Comparison of ENCODE assay signal across 27 mouse cellular contexts in the genomic region with DNA sequence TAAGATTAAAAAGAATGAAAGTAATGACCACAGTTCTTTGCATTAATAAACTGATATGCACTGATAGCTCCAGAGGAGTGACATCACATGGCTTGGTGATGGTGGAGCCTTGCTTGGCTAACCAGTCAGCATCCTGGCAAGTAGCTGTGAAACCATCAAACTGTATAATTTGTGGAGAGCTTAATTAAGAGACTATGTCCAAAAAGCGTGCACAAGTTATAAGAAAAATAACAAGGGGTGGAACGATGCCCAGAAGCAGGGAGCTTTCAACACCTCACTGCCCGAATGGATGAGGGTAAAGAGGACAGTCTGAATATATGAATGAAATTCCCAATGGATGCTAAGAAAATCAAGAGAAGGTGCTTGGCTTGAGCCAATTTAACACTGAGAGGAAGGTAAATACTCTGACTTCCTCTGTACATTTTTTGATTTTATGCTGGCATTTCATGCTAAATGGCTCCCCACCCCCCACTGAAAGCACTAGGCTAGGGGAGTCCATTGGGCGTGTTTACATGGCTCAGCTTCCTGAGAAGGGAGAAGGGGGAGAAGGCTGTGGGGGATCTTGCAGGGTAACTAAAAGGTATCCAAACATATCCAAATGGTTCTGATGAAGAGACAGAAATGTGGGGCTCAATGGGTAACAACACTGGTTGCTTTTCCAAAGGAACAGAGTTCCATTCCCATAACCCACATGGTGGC.
DNase-seq lines count a peak whose midpoint lies in the region; ATAC-seq and TF ChIP-seq lines count a peak whose summit lies in the region.
"Had no signal": no experiment of that assay in that cellular context is flagged by ENCODE, and none has a peak within 500 bp of the region (broad histone marks: within the 10 kb centered on the region; RNA-seq: fewer than 3 reads in every experiment).

No protein-coding gene starts in this region.

- WGBS in forebrain, embryonic 13.5 days: 67% methylated on average over 4 of the region's 4 CpGs
- WGBS in forebrain, embryonic 10.5 days: 89% methylated on average over 4 of the region's 4 CpGs
- WGBS in forebrain, embryonic 16.5 days: 43% methylated on average over 4 of the region's 4 CpGs
- 34% methylated on average over 4 of the region's 4 CpGs for WGBS in forebrain, postnatal 0 days

- no peak overlapping the region for H3K4me2 ChIP-seq in forebrain, embryonic 13.5 days
- no peak overlapping the region for H3K4me2 ChIP-seq in forebrain, embryonic 16.5 days (ENCODE audit: low read length)
- H3K4me2 ChIP-seq in forebrain, postnatal 0 days (ENCODE audit: low read depth): no peak overlapping the region
- H3K4me2 ChIP-seq: embryonic facial prominence, embryonic 13.5 days; heart, embryonic 11.5 days; hindbrain, embryonic 12.5 days; hindbrain, embryonic 15.5 days; intestine, embryonic 15.5 days had no signal

- H3K4me1 ChIP-seq in forebrain, embryonic 13.5 days: no peaks in the 10 kb centered on the region
- no peaks in the 10 kb centered on the region for H3K4me1 ChIP-seq in forebrain, embryonic 10.5 days
- no peaks in the 10 kb centered on the region; the same call in 1 of the 2 replicates for H3K4me1 ChIP-seq in forebrain, embryonic 16.5 days (replicated peaks; ENCODE audit: control insufficient read depth, insufficient read depth, low read length)
- no peaks in the 10 kb centered on the region for H3K4me1 ChIP-seq in forebrain, postnatal 0 days (ENCODE audit: insufficient read depth)
- H3K4me1 ChIP-seq: embryonic facial prominence, embryonic 10.5 days; embryonic facial prominence, embryonic 13.5 days; hindbrain, embryonic 12.5 days; hindbrain, embryonic 15.5 days; intestine, embryonic 15.5 days had no signal

- TF ChIP-seq CTCF in forebrain, postnatal 0 days (IDR thresholded peaks at IDR 0.05; ENCODE audit: low read depth): no peak

- H3K9ac ChIP-seq in forebrain, embryonic 13.5 days: no peak overlapping the region
- no peak overlapping the region for H3K9ac ChIP-seq in forebrain, embryonic 16.5 days (replicated peaks; ENCODE audit: low read depth, low read length)
- no peak overlapping the region for H3K9ac ChIP-seq in forebrain, postnatal 0 days
- H3K9ac ChIP-seq: embryonic facial prominence, embryonic 13.5 days; hindbrain, embryonic 12.5 days; hindbrain, embryonic 15.5 days; intestine, embryonic 15.5 days had no signal

- H3K27ac ChIP-seq in forebrain, embryonic 13.5 days: no peak overlapping the region
- H3K27ac ChIP-seq in forebrain, embryonic 10.5 days: no peak overlapping the region
- no peak overlapping the region for H3K27ac ChIP-seq in forebrain, embryonic 16.5 days (ENCODE audit: low read length)
- no peak overlapping the region for H3K27ac ChIP-seq in forebrain, postnatal 0 days (ENCODE audit: low read depth, low read length)
- H3K27ac ChIP-seq: embryonic facial prominence, embryonic 10.5 days; embryonic facial prominence, embryonic 13.5 days; gastrocnemius, adult 2 months; hindbrain, embryonic 12.5 days; hindbrain, embryonic 15.5 days; intestine, embryonic 15.5 days had no signal

- no peaks in the 10 kb centered on the region for H3K27me3 ChIP-seq in forebrain, embryonic 13.5 days
- no peaks in the 10 kb centered on the region for H3K27me3 ChIP-seq in forebrain, embryonic 10.5 days (ENCODE audit: poor library complexity, severe bottlenecking)
- no peaks in the 10 kb centered on the region for H3K27me3 ChIP-seq in forebrain, embryonic 16.5 days (replicated peaks; ENCODE audit: control insufficient read depth, insufficient read depth, low read length)
- H3K27me3 ChIP-seq in forebrain, postnatal 0 days (ENCODE audit: insufficient read depth, low read length): no peaks in the 10 kb centered on the region
- H3K27me3 ChIP-seq: embryonic facial prominence, embryonic 13.5 days; hindbrain, embryonic 12.5 days; hindbrain, embryonic 15.5 days; intestine, embryonic 15.5 days; Patski had no signal

- ATAC-seq in forebrain, embryonic 13.5 days: peak; percentile 74
- ATAC-seq in forebrain, embryonic 16.5 days: peak; percentile 77
- ATAC-seq in forebrain, postnatal 0 days: no peak
- ATAC-seq: CD4-positive, CD25-positive, alpha-beta regulatory T cell, adult 4 months; intestine, embryonic 15.5 days; Patski had no signal

- no peaks in the 10 kb centered on the region for H3K36me3 ChIP-seq in forebrain, embryonic 13.5 days (ENCODE audit: poor library complexity, severe bottlenecking)
- no peaks in the 10 kb centered on the region for H3K36me3 ChIP-seq in forebrain, embryonic 10.5 days (replicated peaks)
- H3K36me3 ChIP-seq in forebrain, embryonic 16.5 days (ENCODE audit: control insufficient read depth, insufficient read depth): no peaks in the 10 kb centered on the region
- H3K36me3 ChIP-seq in forebrain, postnatal 0 days (ENCODE audit: insufficient read depth): no peaks in the 10 kb centered on the region
- H3K36me3 ChIP-seq: embryonic facial prominence, embryonic 10.5 days; embryonic facial prominence, embryonic 13.5 days; hindbrain, embryonic 12.5 days; hindbrain, embryonic 15.5 days; intestine, embryonic 15.5 days had no signal

- DNase-seq in forebrain, embryonic 10.5 days (ENCODE audit: extremely low spot score, low spot score): no peak
- no peak for DNase-seq in forebrain, postnatal 0 days
- DNase-seq in Muller cell, postnatal 12 days (ENCODE audit: inconsistent ontology term): peak; percentile 75
- DNase-seq in NIH3T3 (ENCODE audit: low read depth): peak; percentile 22
- DNase-seq in thymus, postnatal 0 days (ENCODE audit: low spot score): no peak
- DNase-seq: adrenal gland, postnatal 10 days; adrenal gland, postnatal 36 days; cerebellum, adult 11 months; cerebellum, adult 2 months; cerebellum, postnatal 25 days; embryo, embryonic 11 days; gastrocnemius, adult 2 months; gastrocnemius, postnatal 14 days; heart, adult 11 months; kidney, adult 11 months; kidney, adult 8-10 months had no signal

- H3K9me3 ChIP-seq in forebrain, embryonic 13.5 days (replicated peaks): no peaks in the 10 kb centered on the region
- H3K9me3 ChIP-seq in forebrain, embryonic 10.5 days: no peaks in the 10 kb centered on the region
- H3K9me3 ChIP-seq in forebrain, embryonic 16.5 days (ENCODE audit: control insufficient read depth, low read length): 0 out of 2 replicates have a peak, but pooled peaks cover 1% of the 10 kb centered on the region
- no peaks in the 10 kb centered on the region for H3K9me3 ChIP-seq in forebrain, postnatal 0 days (ENCODE audit: low read length)
- H3K9me3 ChIP-seq: embryonic facial prominence, embryonic 10.5 days; embryonic facial prominence, embryonic 13.5 days; hindbrain, embryonic 12.5 days; hindbrain, embryonic 15.5 days; intestine, embryonic 15.5 days had no signal

- H3K4me3 ChIP-seq in forebrain, embryonic 13.5 days: no peak overlapping the region
- no peak overlapping the region for H3K4me3 ChIP-seq in forebrain, embryonic 10.5 days
- no peak overlapping the region for H3K4me3 ChIP-seq in forebrain, embryonic 16.5 days (replicated peaks; ENCODE audit: low read length)
- no peak overlapping the region for H3K4me3 ChIP-seq in forebrain, postnatal 0 days (ENCODE audit: low read depth, low read length)
- H3K4me3 ChIP-seq: embryonic facial prominence, embryonic 10.5 days; embryonic facial prominence, embryonic 13.5 days; erythroblast, embryonic 14.5 days; gastrocnemius, adult 2 months; hindbrain, embryonic 12.5 days; hindbrain, embryonic 15.5 days; intestine, embryonic 15.5 days had no signal

Comparison
In these comparisons a context has a peak if more than half of its experiments do, and no peak if none do; other contexts are left out.
1. DNase-seq: peak in Muller cell, postnatal 12 days (single experiment) and NIH3T3 (single experiment); none in forebrain, embryonic 10.5 days (single experiment), forebrain, postnatal 0 days (single experiment) and thymus, postnatal 0 days (single experiment).